Mouse (Mus musculus): Measurements from ENCODE around the gene 0610010K14Rik.

- TF ChIP-seq GATA1 (IDR thresholded peaks at IDR 0.05; ENCODE audit: borderline replicate concordance, low read length) (no peak), CTCF (IDR thresholded peaks at IDR 0.05; ENCODE audit: low read depth, low read length) (no peak), TAL1 (conservative IDR thresholded peaks at IDR 0.05; ENCODE audit: low read depth, low read length) (no peak), POLR2AphosphoS5 (IDR thresholded peaks at IDR 0.05; ENCODE audit: insufficient replicate concordance, low read depth, low read length) (no peak), GATA2 (IDR thresholded peaks at IDR 0.05; ENCODE audit: borderline replicate concordance, low read depth, low read length) (no peak)
Measured at GRCm38 (mm10) chr11:70235254-70235900, 2.3 kb downstream of the 0610010K14Rik start.
